Mouse (Mus musculus) urinary bladder, postnatal 25 days (tissue): ENCODE results near the gene Gm20458.

Source experiments
- DNase-seq: peaks from one replicate; pipeline ENCODE4 v3.0.0; 2022; ENCODE audit warnings: low spot score

The Gm20458 gene

GRCm38 (mm10) chr2:164435216-164436090 is 25.3 kb upstream of the Gm20458 start:
- DNase-seq: no peak

GRCm38 (mm10) chr2:164436215-164436913 is 24.4 kb upstream of the Gm20458 start:
- DNase-seq: no peak

GRCm38 (mm10) chr2:164436961-164437360 is 23.8 kb upstream of the Gm20458 start:
- no peak for DNase-seq

GRCm38 (mm10) chr2:164437710-164438109 is 23.1 kb upstream of the Gm20458 start:
- DNase-seq: no peak

- no peak for DNase-seq
These were observed 22.5 kb upstream of the Gm20458 start for GRCm38 (mm10) chr2:164438257-164438656.

GRCm38 (mm10) chr2:164439001-164439421 is 21.8 kb upstream of the Gm20458 start:
- no peak for DNase-seq

GRCm38 (mm10) chr2:164440314-164440713 is 20.5 kb upstream of the Gm20458 start:
- DNase-seq: no peak

- no peak for DNase-seq
These were observed 19.6 kb upstream of the Gm20458 start for GRCm38 (mm10) chr2:164441155-164441554.

GRCm38 (mm10) chr2:164441731-164442130 is 19.0 kb upstream of the Gm20458 start:
- DNase-seq: no peak

- DNase-seq: no peak
These were observed 18.3 kb upstream of the Gm20458 start for GRCm38 (mm10) chr2:164442315-164443050.

- peak; percentile 88 for DNase-seq
These were observed 17.7 kb upstream of the Gm20458 start for GRCm38 (mm10) chr2:164443051-164443437.

GRCm38 (mm10) chr2:164443460-164444000 is 17.2 kb upstream of the Gm20458 start, which contains the start of gene Sdc4:
Gene Sdc4 (minus strand): TSS chr2:164443887.
- DNase-seq: no peak

GRCm38 (mm10) chr2:164444701-164445100 is 16.1 kb upstream of the Gm20458 start:
- DNase-seq: no peak

GRCm38 (mm10) chr2:164445399-164446085 is 15.2 kb upstream of the Gm20458 start:
- no peak for DNase-seq

GRCm38 (mm10) chr2:164446086-164446469 is 14.7 kb upstream of the Gm20458 start:
- no peak for DNase-seq

- no peak for DNase-seq
These were observed 12.6 kb upstream of the Gm20458 start for GRCm38 (mm10) chr2:164448140-164448539.

GRCm38 (mm10) chr2:164448921-164449320 is 11.8 kb upstream of the Gm20458 start:
- no peak for DNase-seq

GRCm38 (mm10) chr2:164449341-164450042 is 11.3 kb upstream of the Gm20458 start:
- DNase-seq: no peak

- DNase-seq: no peak
These were observed 8.6 kb upstream of the Gm20458 start for GRCm38 (mm10) chr2:164452000-164452676.

- no peak for DNase-seq
These were observed 7.6 kb upstream of the Gm20458 start for GRCm38 (mm10) chr2:164453047-164453757.
